Mouse (Mus musculus) kidney, embryonic 14.5 days (tissue): ENCODE data around the gene Zcchc7. TPM values are rescaled to one million over a fixed set of nuclear protein-coding genes. Genes with fewer than 3 reads are reported as not detected.
A peak's percentile ranks its signal among the peaks of the same experiment; 100 is the strongest.

Source experiments
- ATAC-seq: fragments of 200-750 bp; cut with Nextera tagmentation; 2 replicates; pipeline ENCODE4 v1.8.0; 2017; ENCODE audit warnings: moderate number of reproducible peaks, mild to moderate bottlenecking, moderate TSS enrichment, moderate library complexity; ENCODE audit not compliant: low FRiP score, low TSS enrichment
- H3K27ac ChIP-seq: fragments of 300-500 bp; sonication (generic); 2 replicates; pipeline ENCODE4 v1.5.1; 2014; ENCODE audit warnings: low read depth, mild to moderate bottlenecking, low read length, moderate library complexity, mixed read lengths
- H3K27me3 ChIP-seq: fragments of 300-500 bp; sonication (generic); 2 replicates; pipeline ENCODE4 v1.6.1; 2014; ENCODE audit warnings: mild to moderate bottlenecking, low read length; ENCODE audit not compliant: control insufficient read depth, insufficient read depth
- H3K36me3 ChIP-seq: fragments of 300-500 bp; sonication (generic); 2 replicates; pipeline ENCODE4 v1.6.1; 2014; ENCODE audit warnings: low read length, mixed read lengths; ENCODE audit not compliant: control insufficient read depth, insufficient read depth
- H3K4me1 ChIP-seq: fragments of 300-500 bp; sonication (generic); 2 replicates; pipeline ENCODE4 v1.6.1; 2014; ENCODE audit warnings: low read length, mixed read lengths; ENCODE audit not compliant: control insufficient read depth, insufficient read depth
- H3K4me2 ChIP-seq: fragments of 300-500 bp; sonication (generic); replicated peaks from 2 replicates; pipeline ENCODE4 v1.6.1; 2014; ENCODE audit warnings: low read depth, mild to moderate bottlenecking, low read length
- H3K4me3 ChIP-seq: fragments of 300-500 bp; sonication (generic); 2 replicates; pipeline ENCODE4 v1.5.1; 2014; ENCODE audit warnings: mild to moderate bottlenecking, low read length
- H3K9ac ChIP-seq: fragments of 300-500 bp; sonication (generic); 2 replicates; pipeline ENCODE4 v1.6.1; 2014; ENCODE audit warnings: low read depth, mild to moderate bottlenecking, low read length, moderate library complexity
- H3K9me3 ChIP-seq: fragments of 300-500 bp; sonication (generic); 2 replicates; pipeline ENCODE4 v1.6.1; 2016; ENCODE audit warnings: low read length; ENCODE audit not compliant: control insufficient read depth
- WGBS: fragments of 180-500 bp; shearing (Covaris S2); extraction: QIAGEN DNeasy Blood & Tissue Kit; methylation state at CpG from one replicate; pipeline ENCODE4 v1.1.7; 2014; 5-methylcytosine and 5-hydroxymethylcytosine counted together
- polyA plus RNA-seq: library from polyadenylated mRNA; unstranded; fragments of >200 nt; fragmentation: Nextera tagmentation; extraction: Ambion mirVana; gene quantifications from 2 replicates; pipeline ENCODE4 v1.2.1, GENCODE M21; 2014

The Zcchc7 gene
- 35.0 and 37.9 TPM in 2 replicates for polyA plus RNA-seq

- no peaks in the 10 kb centered on the region for H3K9me3 ChIP-seq
- H3K27ac ChIP-seq = peak within 1 kb of the TSS; percentile 94
- no peaks in the 10 kb centered on the region for H3K27me3 ChIP-seq
- ATAC-seq = peak; percentile 52
- no peaks in the 10 kb centered on the region for H3K36me3 ChIP-seq
- peak within 1 kb of the TSS; percentile 73 for H3K4me2 ChIP-seq
- H3K9ac ChIP-seq = peak within 1 kb of the TSS; percentile 92
- WGBS = 6% methylated on average over 15 of the region's 15 CpGs
- peaks cover 3% of the 10 kb centered on the region; the same call in 1 of the 2 replicates for H3K4me1 ChIP-seq
- peak within 1 kb of the TSS; percentile 96 for H3K4me3 ChIP-seq
Measured at GRCm38 (mm10) chr4:44755553-44756133, at the start of gene Zcchc7. Gene Zcchc7, plus strand, starts transcription at chr4:44755877.

- Histone ChIP-seq H3K9ac (no peak overlapping the region), H3K4me2 (no peak overlapping the region), H3K9me3 (no peaks in the 10 kb centered on the region), H3K27ac (no peak overlapping the region), H3K27me3 (peaks cover 95% of the 10 kb centered on the region), H3K4me1 (peaks cover 10% of the 10 kb centered on the region; the same call in 1 of the 2 replicates), H3K4me3 (no peak overlapping the region), H3K36me3 (no peaks in the 10 kb centered on the region)
- WGBS = 3% methylated on average over 7 of the region's 7 CpGs
- no peak for ATAC-seq
Measured at GRCm38 (mm10) chr4:44705967-44706366, 49.7 kb upstream of the Zcchc7 start.

GRCm38 (mm10) chr4:44706865-44707264 is 48.8 kb upstream of the Zcchc7 start:
- peaks cover 10% of the 10 kb centered on the region; the same call in 1 of the 2 replicates for H3K4me1 ChIP-seq
- ATAC-seq = no peak
- no peak overlapping the region for H3K9ac ChIP-seq
- H3K4me2 ChIP-seq = no peak overlapping the region
- H3K27me3 ChIP-seq = peaks cover 95% of the 10 kb centered on the region
- no peaks in the 10 kb centered on the region for H3K9me3 ChIP-seq
- WGBS = 15% methylated on average over 1 of the region's 1 CpGs
- no peak overlapping the region for H3K4me3 ChIP-seq
- no peak overlapping the region for H3K27ac ChIP-seq
- H3K36me3 ChIP-seq = no peaks in the 10 kb centered on the region

- Histone ChIP-seq H3K36me3 (no peaks in the 10 kb centered on the region), H3K4me3 (no peak overlapping the region), H3K4me1 (peaks cover 11% of the 10 kb centered on the region; the same call in 1 of the 2 replicates), H3K4me2 (no peak overlapping the region), H3K27ac (no peak overlapping the region), H3K9me3 (no peaks in the 10 kb centered on the region), H3K27me3 (peaks cover 95% of the 10 kb centered on the region), H3K9ac (no peak overlapping the region)
- 42% methylated on average over 8 of the region's 8 CpGs for WGBS
- ATAC-seq = no peak
Measured at GRCm38 (mm10) chr4:44708311-44708710, 47.4 kb upstream of the Zcchc7 start.

GRCm38 (mm10) chr4:44709091-44709695 is 46.5 kb upstream of the Zcchc7 start:
- Histone ChIP-seq H3K4me1 (peaks cover 3% of the 10 kb centered on the region; the same call in 1 of the 2 replicates), H3K9me3 (no peaks in the 10 kb centered on the region), H3K27me3 (peaks cover 95% of the 10 kb centered on the region), H3K36me3 (no peaks in the 10 kb centered on the region), H3K4me3 (no peak overlapping the region), H3K27ac (no peak overlapping the region), H3K4me2 (no peak overlapping the region), H3K9ac (no peak overlapping the region)
- no peak for ATAC-seq

- Histone ChIP-seq H3K9me3 (no peaks in the 10 kb centered on the region), H3K9ac (no peak within 1 kb of the TSS), H3K4me1 (peaks cover 3% of the 10 kb centered on the region; the same call in 1 of the 2 replicates), H3K27me3 (peaks cover 94% of the 10 kb centered on the region), H3K4me3 (no peak within 1 kb of the TSS), H3K36me3 (no peaks in the 10 kb centered on the region), H3K4me2 (no peak within 1 kb of the TSS), H3K27ac (no peak within 1 kb of the TSS)
- ATAC-seq = no peak
- WGBS = 27% methylated on average over 16 of the region's 16 CpGs
Measured at GRCm38 (mm10) chr4:44709740-44710700, 45.7 kb upstream of the Zcchc7 start, which contains the start of gene Pax5. Gene Pax5, minus strand, starts transcription at chr4:44710487.

- Histone ChIP-seq H3K9me3 (no peaks in the 10 kb centered on the region), H3K4me2 (no peak overlapping the region), H3K27me3 (peaks cover 92% of the 10 kb centered on the region), H3K9ac (no peak overlapping the region), H3K27ac (no peak overlapping the region), H3K4me1 (peaks cover 3% of the 10 kb centered on the region; the same call in 1 of the 2 replicates), H3K4me3 (no peak overlapping the region), H3K36me3 (no peaks in the 10 kb centered on the region)
- WGBS = under 1% methylated on average over 30 of the region's 30 CpGs
- ATAC-seq = peak; percentile 20; the same call in 1 of the 2 replicates
Measured at GRCm38 (mm10) chr4:44710701-44711097, 45.0 kb upstream of the Zcchc7 start.

GRCm38 (mm10) chr4:44711136-44711900 is 44.4 kb upstream of the Zcchc7 start:
- Histone ChIP-seq H3K4me2 (no peak overlapping the region), H3K9me3 (no peaks in the 10 kb centered on the region), H3K27me3 (peaks cover 89% of the 10 kb centered on the region), H3K9ac (no peak overlapping the region), H3K4me3 (no peak overlapping the region), H3K36me3 (no peaks in the 10 kb centered on the region), H3K4me1 (peaks cover 3% of the 10 kb centered on the region; the same call in 1 of the 2 replicates), H3K27ac (no peak overlapping the region)
- 2% methylated on average over 25 of the region's 25 CpGs for WGBS
- ATAC-seq = no peak
